Mouse (Mus musculus) bone marrow macrophage, adult 2 months (primary cell): ENCODE measurements at regions not wholly inside any gene's neighbourhood (a gene's known extent, or its start where the extent isn't known, plus 50 kb on each side); places are given as distances from the start of the nearest gene placed in this dataset.

ENCODE experiments used
- H3K27ac ChIP-seq: 2 replicates; pipeline ENCODE4 v1.5.1; 2012; ENCODE audit warnings: low read depth, low read length; ENCODE audit not compliant: insufficient read depth
- H3K4me1 ChIP-seq: 2 replicates; pipeline ENCODE4 v1.6.1; 2012; ENCODE audit warnings: low read length; ENCODE audit not compliant: control insufficient read depth, insufficient read depth
- H3K4me3 ChIP-seq: 2 replicates; pipeline ENCODE4 v1.5.1; 2012; ENCODE audit warnings: mild to moderate bottlenecking, low read length, moderate library complexity; ENCODE audit not compliant: insufficient read depth
- CTCF ChIP-seq: IDR thresholded peaks from 2 replicates; pipeline ENCODE4 v1.5.1; 2012; ENCODE audit warnings: low read depth, mild to moderate bottlenecking, low read length, moderate library complexity
- POLR2A ChIP-seq: IDR thresholded peaks from 2 replicates; pipeline ENCODE4 v1.6.1; 2012; ENCODE audit warnings: mild to moderate bottlenecking, low read depth, low read length, borderline replicate concordance

- Histone ChIP-seq H3K27ac (no peak overlapping the region), H3K4me1 (no peaks in the 10 kb centered on the region), H3K4me3 (no peak overlapping the region)
- TF ChIP-seq CTCF = no peak
- no peak for TF ChIP-seq POLR2A
These were observed 52.0 kb upstream of the C030005K15Rik start for GRCm38 (mm10) chr10:97778531-97778930.

- Histone ChIP-seq H3K4me1 (no peaks in the 10 kb centered on the region), H3K4me3 (no peak overlapping the region), H3K27ac (no peak overlapping the region)
- TF ChIP-seq POLR2A = no peak
- TF ChIP-seq CTCF = no peak
These were observed 52.8 kb upstream of the C030005K15Rik start for GRCm38 (mm10) chr10:97779335-97779734.

- H3K4me1 ChIP-seq = no peaks in the 10 kb centered on the region
- no peak for TF ChIP-seq CTCF
- TF ChIP-seq POLR2A = no peak
- H3K4me3 ChIP-seq = no peak overlapping the region
These were observed 67.2 kb upstream of the C030005K15Rik start for GRCm38 (mm10) chr10:97793804-97794203.

GRCm38 (mm10) chr10:97801448-97802265, 75.1 kb upstream of the C030005K15Rik start:
- TF ChIP-seq POLR2A = no peak
- TF ChIP-seq CTCF = no peak
- no peak overlapping the region for H3K27ac ChIP-seq

More at GRCm38 (mm10) chr10:97793804-97794203, 67.2 kb upstream of the C030005K15Rik start:
- H3K27ac ChIP-seq = no peak overlapping the region

GRCm38 (mm10) chr10:97807947-97808346, 81.4 kb upstream of the C030005K15Rik start:
- no peak overlapping the region for H3K27ac ChIP-seq
- no peak overlapping the region for H3K4me3 ChIP-seq
- H3K4me1 ChIP-seq = no peaks in the 10 kb centered on the region
- TF ChIP-seq POLR2A (no peak), CTCF (no peak)

More at GRCm38 (mm10) chr10:97801448-97802265, 75.1 kb upstream of the C030005K15Rik start:
- no peak overlapping the region for H3K4me3 ChIP-seq
- H3K4me1 ChIP-seq = no peaks in the 10 kb centered on the region

- H3K27ac ChIP-seq = no peak overlapping the region
- no peaks in the 10 kb centered on the region for H3K4me1 ChIP-seq
- TF ChIP-seq CTCF = no peak
- no peak for TF ChIP-seq POLR2A
- H3K4me3 ChIP-seq = no peak overlapping the region
These were observed 116.0 kb upstream of the C030005K15Rik start for GRCm38 (mm10) chr10:97842574-97842973.

- H3K4me3 ChIP-seq = no peak overlapping the region
- TF ChIP-seq POLR2A (no peak), CTCF (no peak)
- H3K27ac ChIP-seq = no peak overlapping the region
- H3K4me1 ChIP-seq = no peaks in the 10 kb centered on the region
These were observed 124.9 kb upstream of the C030005K15Rik start for GRCm38 (mm10) chr10:97851487-97851886.

GRCm38 (mm10) chr10:97877088-97877487, 150.5 kb upstream of the C030005K15Rik start:
- no peak overlapping the region for H3K27ac ChIP-seq
- TF ChIP-seq CTCF (no peak), POLR2A (no peak)
- no peak overlapping the region for H3K4me3 ChIP-seq
- H3K4me1 ChIP-seq = no peaks in the 10 kb centered on the region

- Histone ChIP-seq H3K4me3 (no peak overlapping the region), H3K4me1 (no peaks in the 10 kb centered on the region), H3K27ac (no peak overlapping the region)
- TF ChIP-seq CTCF = no peak
- no peak for TF ChIP-seq POLR2A
These were observed 159.5 kb upstream of the C030005K15Rik start for GRCm38 (mm10) chr10:97886049-97886448.

- no peak overlapping the region for H3K4me3 ChIP-seq
- TF ChIP-seq POLR2A = no peak
- TF ChIP-seq CTCF = no peak
- no peaks in the 10 kb centered on the region for H3K4me1 ChIP-seq
- no peak overlapping the region for H3K27ac ChIP-seq
These were observed 179.2 kb upstream of the C030005K15Rik start for GRCm38 (mm10) chr10:97905793-97906192.
